Mouse (Mus musculus): ENCODE measurements around the gene Tfap2b.

The Tfap2b gene

DNA sequence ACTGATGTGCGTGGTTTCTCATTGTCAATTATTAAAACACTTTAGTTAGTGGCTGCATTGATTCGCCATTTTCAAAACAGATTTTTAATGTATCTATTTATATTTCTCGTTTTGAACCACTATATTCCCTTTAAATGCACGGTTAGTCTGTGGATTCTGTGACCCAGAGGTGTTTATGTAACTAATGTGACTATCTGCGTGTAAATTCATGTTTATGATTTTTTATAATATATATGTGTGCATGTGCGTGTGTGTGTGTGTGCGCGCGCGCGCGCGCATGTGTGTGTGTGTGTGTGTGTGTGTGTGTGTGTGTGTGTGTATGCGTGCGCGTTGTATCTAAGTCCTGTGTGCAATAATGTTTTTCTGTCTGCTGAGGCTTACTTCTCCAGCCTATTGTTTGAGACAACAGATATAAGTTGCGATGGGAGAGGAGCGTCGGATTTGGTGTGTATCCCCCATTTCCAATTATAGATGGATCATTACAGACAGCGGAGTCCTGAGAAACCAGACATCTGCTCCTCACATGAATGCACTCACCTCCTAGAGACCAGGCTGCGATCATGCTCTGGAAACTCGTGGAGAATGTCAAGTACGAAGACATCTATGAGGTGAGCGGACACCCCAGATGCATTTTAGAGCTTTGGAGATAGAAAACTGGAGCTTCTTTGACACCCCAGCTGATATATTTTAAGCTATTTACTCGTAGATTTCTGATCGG is at the start of gene Tfap2b:
TSS of gene Tfap2b (plus strand) at position 274 of the 718 bp plus-strand sequence.
- DNase-seq (ENCODE audit: low read depth, low spot score): no peak

DNA sequence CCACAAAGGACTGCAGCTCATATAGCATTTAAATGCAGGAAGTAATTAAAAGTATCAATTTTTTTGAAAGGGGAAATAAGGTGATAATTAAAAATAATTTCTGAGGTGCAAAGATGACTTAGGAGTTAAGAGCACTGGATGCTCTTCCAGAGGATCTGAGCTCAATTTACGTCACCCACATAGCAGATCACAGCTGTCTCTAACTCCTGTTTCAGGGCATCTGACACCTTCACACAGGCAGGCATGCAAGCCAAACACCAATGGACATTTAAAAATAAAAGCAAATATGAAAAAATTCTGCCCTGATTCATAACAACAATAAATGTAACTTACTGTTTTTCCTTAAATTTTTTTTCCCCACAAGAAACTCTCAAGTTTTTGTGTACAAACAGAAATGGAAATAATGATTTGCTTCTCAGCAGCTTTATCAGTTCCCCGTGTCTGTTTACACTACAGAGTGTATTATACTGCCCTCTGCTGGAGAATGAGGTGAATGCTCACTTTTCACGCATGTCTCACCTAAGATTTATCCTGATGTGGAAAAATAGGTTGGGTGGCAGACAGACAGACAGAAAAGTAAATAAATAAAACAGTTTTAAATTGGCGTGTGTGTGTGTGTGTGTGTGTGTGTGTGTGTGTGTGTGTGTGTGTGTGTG is 29.8 kb upstream of the Tfap2b start:
- peak; percentile 16 for DNase-seq (ENCODE audit: low read depth, low spot score)

DNA sequence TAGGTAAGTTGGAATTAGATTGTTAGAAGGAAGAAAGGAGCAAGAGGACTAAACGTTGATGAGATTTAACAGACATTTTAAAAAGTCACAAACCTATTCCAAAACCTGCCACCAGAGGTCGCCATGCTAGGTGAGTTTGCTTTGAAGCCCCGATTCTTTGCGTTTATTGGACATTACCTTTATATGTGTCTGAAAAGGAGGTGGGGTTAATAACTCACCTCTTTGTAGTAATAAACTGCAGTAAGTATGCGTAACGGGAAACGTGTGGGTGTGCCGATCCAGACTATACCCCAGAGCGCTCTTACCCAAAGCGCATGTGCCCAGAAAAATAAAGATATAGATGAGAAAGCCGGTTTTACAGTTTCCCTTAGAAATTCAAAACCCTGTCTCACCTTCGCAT is 3.1 kb upstream of the Tfap2b start:
- no peak for DNase-seq (ENCODE audit: low read depth, low spot score)

DNA sequence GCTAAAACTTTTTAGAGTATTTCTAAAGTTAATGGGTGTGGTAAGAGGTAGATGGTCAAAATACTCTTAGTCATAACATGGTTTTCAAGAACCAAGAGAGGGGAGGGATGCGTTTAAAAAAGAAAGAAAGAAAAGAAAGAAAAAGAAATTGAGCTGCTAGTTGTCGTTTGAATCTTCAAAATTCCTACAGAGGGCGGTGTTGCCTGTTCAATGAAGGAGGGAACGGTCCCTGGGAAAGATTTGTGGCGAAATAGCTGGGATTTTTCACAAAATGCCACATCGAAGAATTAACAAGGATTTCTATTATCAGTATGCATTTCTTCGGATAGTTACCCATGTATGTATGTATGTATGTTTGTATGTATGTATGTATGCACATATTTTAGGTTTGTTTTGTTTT is 2.5 kb upstream of the Tfap2b start:
- DNase-seq (ENCODE audit: low read depth, low spot score): peak; percentile 46

DNA sequence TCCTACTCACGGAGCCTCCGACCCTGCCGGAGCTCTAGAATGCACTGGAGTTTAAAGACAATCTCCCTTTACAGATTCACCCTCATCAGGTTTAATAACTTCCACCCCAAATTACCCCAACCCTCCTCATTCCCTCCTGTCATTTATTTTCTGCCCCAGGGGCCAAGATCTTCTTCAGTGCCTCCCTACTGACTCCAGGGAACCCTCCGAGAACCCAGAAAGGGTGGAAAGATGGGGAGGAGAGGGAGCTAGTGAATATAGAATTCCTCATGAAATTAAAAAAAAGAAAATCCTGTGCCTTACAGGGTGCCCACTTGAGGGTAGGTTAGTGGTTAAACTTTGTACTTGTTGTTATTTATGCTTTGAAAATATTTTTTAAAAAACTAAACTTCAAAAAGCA is 1.1 kb upstream of the Tfap2b start:
- DNase-seq (ENCODE audit: low read depth, low spot score): no peak

DNA sequence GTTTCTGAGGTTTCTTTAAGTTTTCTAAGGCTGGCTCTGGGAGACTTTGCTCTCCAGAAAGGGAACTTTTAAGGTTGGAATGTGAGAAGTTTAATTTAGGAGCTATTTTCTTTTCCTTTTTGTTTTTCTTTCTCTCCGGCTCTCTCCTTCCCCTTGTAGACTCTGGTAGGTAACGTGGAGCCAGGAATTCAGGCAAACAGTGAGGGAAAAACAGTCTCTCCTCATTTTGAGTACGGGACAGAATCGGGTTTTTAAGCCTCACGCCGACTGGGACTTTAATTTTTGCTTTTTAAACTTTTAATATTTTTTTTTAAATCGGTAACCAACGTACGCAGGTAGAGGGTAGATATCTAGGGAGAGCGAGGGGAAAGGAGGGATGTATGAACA is 638 bp downstream of the Tfap2b start:
- DNase-seq (ENCODE audit: low read depth, low spot score): no peak

DNA sequence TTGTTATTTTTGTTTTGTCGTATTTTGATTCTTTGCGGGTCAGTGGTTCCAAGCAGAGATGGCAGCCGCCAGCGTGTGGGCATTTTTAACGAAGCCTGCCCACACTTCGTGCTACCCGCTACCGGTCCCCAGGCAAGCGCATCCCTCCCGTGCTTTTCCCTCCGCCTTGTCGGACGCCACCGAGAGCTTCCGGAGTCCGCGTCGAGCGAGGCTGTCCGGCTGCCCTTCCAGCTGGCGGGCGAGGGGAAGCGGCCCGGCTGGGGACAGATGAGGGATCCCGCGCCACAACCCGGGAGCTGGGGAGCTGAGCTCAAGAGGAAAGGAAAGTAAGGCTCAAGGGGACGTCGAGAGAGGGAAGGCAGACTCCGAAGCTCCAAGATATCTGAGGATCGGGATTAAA is 1.1 kb downstream of the Tfap2b start:
- no peak for DNase-seq (ENCODE audit: low read depth, low spot score)

DNA sequence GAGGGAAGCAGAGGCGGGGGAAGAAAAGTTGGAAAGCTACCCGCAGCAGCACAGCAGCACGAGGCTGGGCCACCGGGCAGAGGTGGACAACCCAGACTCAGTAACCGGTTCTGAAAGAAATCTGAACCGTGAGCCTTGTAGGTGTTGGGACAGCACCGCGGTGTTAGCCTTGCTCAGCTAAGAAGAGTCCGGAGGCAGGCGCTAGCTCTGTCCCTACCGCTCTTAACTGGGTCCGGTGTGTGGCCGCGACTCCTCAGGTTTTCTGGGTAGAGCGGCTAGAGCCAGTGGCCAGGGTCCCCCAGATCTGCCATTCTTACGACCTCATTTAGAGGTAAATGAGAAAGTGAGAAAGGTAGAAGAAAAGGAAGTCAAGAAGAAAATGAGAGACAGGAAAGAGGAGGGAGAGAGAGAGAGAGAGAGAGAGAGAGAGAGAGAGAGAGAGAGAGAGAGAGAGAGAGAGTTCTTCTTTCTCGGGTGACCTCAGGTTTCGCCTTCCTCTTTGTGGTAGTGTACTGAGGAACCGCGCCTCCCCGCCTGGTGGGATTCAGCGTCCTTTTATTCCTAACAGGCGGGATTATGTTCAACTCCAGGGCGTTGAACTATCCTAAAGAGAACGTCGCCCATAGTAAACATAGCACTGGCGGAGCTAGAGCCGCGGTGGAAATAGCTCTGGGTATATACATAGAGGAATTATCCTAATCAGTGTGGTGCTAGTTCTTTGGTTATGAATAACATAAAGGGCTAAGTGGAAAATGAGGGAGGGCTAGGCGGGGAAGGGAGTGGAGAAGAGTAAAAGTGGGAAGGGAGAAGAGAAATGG is 1.7 kb downstream of the Tfap2b start:
- DNase-seq (ENCODE audit: low read depth, low spot score): no peak

DNA sequence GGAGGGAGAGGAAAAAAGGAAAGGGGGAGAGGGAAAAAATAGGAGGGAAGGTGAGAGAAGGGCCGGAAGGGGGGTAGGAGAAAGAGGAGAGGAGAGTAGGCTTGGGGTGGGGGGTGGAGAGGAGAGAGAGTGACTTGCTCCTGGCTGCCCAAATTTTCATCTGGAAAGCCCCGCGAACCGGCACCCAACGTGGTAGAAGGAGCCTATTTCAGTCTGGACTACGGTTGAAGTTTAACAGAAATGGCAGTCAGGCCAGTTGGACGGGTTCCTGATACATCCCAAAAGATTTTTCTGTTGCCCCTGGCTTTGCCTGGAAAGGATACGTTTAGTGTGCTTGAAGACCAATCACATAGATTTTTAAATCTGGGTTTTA is 2.3 kb downstream of the Tfap2b start:
- DNase-seq (ENCODE audit: low read depth, low spot score): no peak

DNA sequence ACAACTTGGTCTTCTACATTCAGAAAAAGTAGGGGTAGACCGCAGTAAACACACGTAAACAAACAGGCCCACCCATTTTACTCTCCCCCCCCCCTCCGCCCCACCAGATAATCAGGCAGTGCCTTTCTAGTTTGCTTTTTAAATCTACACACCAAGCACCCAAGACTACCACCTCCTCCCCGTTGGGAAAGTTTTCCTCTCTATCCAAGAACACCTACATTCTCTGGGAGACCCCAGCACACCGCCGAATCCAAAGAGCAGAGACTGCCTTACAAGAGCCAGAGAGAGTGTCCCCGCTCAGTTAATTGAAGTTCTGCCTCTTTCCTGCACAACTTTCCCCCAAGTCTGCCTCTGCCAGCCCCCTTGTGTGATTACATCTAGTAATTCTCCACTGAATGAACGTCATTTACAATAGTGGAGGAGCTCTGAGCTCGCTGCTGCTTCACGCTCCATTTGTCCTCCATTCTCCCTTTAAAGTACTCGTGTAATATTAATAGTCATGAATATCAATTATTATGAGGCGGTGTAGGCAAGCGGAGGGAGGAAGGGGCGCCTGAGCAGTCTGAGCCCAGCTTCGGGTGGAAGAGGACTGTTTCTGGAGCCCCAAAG is 2.9 kb downstream of the Tfap2b start:
- DNase-seq (ENCODE audit: low read depth, low spot score): no peak

DNA sequence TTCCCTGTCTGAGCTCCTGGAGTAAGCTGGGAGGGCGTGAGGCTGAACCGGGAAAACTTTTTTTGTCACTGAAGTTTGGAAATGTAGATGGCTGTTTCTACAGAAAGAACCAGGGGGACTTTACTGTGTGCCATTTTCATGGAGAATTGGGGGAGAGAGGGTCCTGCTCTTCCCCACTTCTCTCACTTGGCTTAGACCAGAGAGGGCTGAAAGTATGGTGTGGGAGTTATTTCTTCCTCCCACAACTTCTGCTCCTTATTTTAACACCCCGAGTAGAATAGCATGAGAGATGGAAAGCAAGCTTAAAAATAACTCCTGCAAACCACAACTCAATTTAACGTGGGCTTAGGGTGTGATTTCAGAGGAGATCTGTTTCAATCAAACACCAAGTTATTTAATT is 4.0 kb downstream of the Tfap2b start:
- DNase-seq (ENCODE audit: low read depth, low spot score): no peak

DNA sequence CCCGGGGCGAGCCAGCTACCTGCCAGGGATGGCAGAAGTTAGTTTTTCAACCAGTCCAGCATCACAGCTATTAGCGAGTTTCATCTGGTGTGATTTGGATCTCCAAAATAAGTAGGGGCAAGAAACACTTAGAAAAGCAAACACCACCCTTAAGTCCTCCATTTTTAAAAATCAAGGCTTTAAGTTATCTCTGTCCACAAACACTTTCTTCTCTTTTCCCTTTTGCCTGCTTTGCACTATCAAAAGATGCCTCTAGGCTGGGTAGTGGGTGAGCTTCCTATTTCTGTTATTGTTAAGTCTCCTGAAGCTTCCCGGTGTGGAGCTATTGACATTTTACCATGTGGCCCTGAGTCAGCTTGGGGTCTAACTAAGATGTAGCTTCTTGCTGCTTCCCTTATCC is 4.5 kb downstream of the Tfap2b start:
- DNase-seq (ENCODE audit: low read depth, low spot score): no peak

DNA sequence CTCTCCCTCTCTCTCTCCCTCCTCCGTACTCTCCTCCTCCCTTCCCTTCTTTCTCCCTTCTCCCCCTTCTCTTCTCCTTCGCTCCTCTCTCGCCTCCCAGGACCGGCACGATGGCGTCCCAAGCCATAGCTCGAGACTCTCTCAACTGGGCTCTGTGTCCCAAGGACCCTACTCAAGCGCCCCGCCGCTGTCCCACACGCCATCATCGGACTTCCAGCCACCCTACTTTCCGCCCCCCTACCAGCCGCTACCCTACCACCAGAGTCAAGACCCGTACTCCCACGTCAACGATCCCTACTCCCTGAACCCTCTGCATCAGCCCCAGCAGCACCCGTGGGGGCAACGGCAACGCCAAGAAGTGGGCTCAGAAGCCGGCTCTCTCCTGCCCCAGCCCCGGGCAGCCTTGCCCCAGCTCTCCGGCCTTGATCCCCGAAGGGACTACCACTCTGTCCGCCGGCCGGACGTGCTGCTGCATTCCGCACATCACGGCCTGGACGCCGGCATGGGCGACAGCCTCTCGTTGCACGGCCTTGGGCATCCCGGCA is 5.2 kb downstream of the Tfap2b start:
- DNase-seq (ENCODE audit: low read depth, low spot score): no peak

DNA sequence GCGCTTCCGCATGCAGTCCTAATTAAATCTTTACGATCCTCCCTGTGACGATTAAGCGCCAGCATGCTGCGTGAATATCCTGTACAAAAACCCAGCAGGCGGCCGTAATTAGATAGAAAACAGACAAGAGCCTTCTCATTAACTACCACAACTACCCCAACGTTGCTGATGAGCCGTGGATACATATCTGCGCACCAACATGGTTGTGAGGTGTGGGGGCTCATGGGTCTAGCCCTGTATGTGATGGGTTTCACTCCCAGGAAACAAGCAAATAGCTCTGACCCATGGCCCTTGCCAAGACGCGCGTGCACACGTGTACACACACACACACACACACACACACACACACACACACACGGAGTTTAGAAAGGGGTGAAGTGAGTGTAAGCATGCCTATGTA is 8.7 kb downstream of the Tfap2b start:
- DNase-seq (ENCODE audit: low read depth, low spot score): no peak

DNA sequence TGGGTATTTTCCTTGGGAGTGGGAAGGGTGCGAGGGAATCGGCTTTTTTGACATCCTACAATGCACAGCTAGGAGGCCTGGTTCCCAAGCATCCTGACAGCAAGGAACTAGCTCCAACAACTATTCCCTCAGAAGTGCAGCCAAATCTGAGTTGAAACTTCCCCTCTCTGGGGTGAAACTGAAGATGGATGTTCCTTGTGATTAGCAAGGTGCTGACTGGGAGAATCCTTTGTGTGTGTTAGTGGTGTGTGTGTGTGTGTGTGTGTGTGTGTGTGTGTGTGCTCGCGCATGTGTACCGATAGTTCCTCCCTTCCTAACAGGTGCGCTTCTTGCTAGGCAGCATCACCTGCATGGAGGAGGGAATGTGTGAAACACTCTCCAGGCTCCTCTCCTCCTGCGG is 9.5 kb downstream of the Tfap2b start:
- no peak for DNase-seq (ENCODE audit: low read depth, low spot score)

DNA sequence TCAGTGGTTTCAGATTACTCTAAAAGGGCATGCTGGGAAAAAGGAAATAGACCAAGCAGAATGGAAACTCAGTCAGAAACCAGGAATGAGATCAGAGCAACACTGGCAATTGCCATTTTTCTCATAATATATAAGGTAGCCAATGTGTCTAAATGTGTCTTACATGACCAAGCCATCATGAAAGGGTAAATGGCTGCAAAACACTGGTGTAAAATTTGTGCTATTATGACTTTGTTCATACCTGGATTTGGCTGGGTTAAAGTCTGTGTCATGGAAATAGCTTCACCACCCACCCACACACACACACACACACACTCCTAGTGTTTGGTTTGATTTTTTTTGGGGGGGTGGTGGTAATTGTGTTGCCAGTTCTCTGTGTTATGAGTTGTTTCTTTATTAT is 10.7 kb downstream of the Tfap2b start:
- no peak for DNase-seq (ENCODE audit: low read depth, low spot score)

DNA sequence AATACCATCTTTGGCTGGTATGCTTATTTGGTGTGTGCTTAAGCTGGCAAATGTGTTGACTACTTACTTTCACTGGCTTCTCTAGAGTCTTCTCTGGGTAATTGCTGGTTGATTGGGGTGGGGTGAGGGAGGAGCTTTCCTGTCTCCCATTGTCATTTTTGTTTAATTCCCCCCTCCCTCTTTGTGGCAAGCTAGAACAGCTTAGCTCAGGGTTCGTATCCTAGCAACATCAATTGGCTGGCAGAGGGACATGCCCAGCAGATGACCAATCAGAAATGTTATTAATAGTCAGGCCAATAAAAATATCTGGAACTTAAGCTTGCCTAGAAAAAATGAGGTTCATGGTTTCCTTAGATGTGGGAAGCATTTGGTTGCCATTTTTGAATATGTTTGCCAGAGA is 11.8 kb downstream of the Tfap2b start:
- DNase-seq (ENCODE audit: low read depth, low spot score): no peak

DNA sequence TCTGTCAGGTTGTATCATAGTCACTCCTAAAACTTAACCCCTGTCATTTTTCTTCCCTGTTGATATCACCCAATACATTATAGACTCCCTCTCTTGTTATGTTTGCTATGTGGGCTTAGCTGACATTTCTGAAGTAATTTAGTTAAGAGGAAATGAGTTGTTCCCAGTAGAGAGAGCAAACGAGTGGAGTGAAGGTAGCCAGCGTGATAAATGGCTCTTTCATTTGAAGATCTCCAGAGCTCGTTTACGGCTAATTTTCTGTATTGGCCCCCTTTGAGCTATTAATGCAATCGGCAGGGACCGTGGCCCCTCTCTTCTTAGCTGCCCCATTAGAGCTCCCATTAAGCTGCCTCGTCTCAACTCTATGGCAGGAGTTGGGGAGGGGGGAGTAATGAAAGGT is 12.9 kb downstream of the Tfap2b start:
- DNase-seq (ENCODE audit: low read depth, low spot score): no peak

DNA sequence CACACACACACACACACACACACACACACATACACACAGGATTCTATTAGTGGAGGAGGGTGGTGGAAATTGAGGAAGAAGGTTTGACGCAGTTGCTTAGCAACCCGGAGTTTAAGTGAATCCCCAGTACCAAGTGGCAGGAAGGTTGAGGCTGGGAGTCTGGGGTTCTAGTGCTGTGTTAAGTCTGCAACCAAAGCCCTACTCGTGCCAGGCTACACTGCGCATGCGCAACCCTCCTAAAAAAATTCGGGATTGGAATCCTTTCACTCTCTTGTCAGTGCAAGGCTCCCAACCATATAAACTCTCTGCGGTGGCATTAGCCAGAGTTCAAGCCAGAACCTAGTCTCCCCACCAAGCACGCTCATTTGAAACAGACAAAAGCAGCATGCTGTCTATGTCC is 18.0 kb downstream of the Tfap2b start:
- no peak for DNase-seq (ENCODE audit: low read depth, low spot score)

DNA sequence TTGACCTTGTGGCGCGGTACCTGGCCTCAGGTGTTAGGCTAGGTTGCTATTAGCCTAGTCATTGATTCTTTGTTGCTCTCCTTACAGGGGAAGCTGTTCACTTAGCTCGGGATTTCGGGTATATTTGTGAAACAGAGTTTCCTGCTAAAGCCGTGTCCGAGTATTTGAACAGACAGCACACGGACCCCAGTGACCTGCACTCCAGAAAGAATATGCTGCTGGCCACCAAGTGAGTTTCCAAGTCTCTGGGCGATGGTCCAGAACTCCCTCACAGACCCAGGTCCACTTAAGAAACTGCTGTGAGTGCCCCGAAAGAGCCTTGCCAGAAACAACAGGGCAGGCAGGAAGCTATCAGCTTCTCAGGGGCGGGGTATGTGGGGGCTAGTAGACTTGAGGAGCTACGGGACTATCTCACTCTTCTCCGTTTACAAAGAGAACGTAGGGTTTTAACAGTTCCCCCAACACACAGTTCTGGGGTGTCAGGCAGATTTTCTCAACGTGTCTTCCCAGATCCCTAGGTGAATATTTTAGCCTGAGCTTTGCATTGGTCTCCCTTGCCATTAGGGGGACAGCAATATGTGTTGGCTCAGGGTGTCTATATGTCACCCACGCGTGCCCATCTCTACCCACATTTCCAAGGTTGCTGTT is 22.3 kb downstream of the Tfap2b start:
- no peak for DNase-seq (ENCODE audit: low read depth, low spot score)

DNA sequence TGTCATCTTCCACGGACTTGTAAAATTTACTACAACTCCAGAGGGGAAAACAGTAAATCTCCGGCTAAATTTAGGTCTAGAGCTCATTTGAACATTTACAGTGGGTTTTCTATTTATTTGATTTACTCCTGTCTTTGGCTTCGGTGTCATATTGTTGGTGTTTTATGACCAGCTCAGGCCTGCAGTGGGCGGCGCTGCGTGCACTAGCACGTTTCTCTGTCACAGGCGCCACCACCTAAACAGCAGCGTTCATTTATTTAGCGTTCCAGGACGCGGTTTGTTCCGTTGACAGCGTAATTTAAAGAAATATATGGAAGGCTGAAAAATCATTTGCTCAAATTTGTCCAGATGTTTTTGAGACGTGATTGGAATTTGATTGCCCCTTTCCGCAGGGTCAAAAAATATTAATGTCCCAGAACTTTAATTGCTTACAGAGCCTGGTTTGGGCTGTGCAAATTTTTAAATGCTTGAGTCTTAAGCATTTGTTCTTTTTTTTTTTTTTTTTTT is 22.9 kb downstream of the Tfap2b start:
- no peak for DNase-seq (ENCODE audit: low read depth, low spot score)
